Mouse (Mus musculus): Measurements from ENCODE around the gene Manba.

DNA sequence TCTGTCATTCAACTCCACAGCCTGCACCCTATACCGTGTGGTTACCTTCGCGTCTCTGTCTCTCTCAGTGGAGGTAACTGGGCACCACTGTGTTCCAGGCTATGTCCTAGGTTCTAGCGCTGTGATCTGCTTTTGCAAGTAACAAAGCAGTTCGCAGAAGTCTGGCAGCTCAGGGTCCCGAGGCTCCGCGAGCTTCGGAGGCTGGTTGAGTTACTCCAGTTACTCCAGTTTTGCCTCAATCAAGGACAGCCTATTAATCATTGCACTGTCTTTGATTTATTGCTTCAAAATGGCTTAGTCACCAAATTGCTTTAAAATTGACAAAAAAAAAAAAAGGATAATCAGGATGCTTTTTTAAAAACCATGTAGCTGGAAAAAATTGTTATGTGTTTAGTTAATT is 79.3 kb downstream of the Manba start:
- TF ChIP-seq CTCF (IDR thresholded peaks at IDR 0.05; ENCODE audit: extremely low read depth, insufficient read depth, insufficient read length, insufficient replicate concordance), result no peak
- no peak for TF ChIP-seq POLR2A (IDR thresholded peaks at IDR 0.05; ENCODE audit: low read depth, low read length)

All from spleen, adult 2 months (tissue).